Comparison of ENCODE assay signal across 18 mouse cellular contexts in genomic region chr5:134709275-134709674, GRCm38 (mm10). TPM values are rescaled to one million over a fixed set of nuclear protein-coding genes. Genes with fewer than 3 reads are reported as not detected.
DNase-seq lines count a peak whose midpoint lies in the region; ATAC-seq lines count a peak whose summit lies in the region.
"Had no signal": no experiment of that assay in that cellular context is flagged by ENCODE, and none has a peak within 500 bp of the region (broad histone marks: within the 10 kb centered on the region; RNA-seq: fewer than 3 reads in every experiment).

No protein-coding gene starts in this region.

- intact Hi-C loops in heart, postnatal 36 days (cut with DNase I), result loop anchor here (5.0 kb wide), 1 partner anchor 193 kb away; no protein-coding TSS in a partner anchor

- WGBS in heart, embryonic 16.5 days, result 35% methylated on average over 6 of the region's 6 CpGs
- 45% methylated on average over 6 of the region's 6 CpGs for WGBS in kidney, embryonic 14.5 days

- H3K27ac ChIP-seq in heart, embryonic 16.5 days (ENCODE audit: low read length), result no peak overlapping the region
- H3K27ac ChIP-seq in kidney, embryonic 14.5 days (ENCODE audit: low read depth, low read length), result no peak overlapping the region
- H3K27ac ChIP-seq: forebrain, embryonic 15.5 days; gastrocnemius, adult 2 months; heart, embryonic 13.5 days; layer of hippocampus, adult 2 months had no signal

- no peak overlapping the region for H3K9ac ChIP-seq in heart, embryonic 16.5 days (ENCODE audit: low read length)
- H3K9ac ChIP-seq in kidney, embryonic 14.5 days (ENCODE audit: low read depth, low read length), result no peak overlapping the region
- H3K9ac ChIP-seq: forebrain, embryonic 15.5 days; heart, embryonic 13.5 days had no signal

- H3K36me3 ChIP-seq in heart, embryonic 16.5 days (ENCODE audit: control insufficient read depth, insufficient read depth), result no peaks in the 10 kb centered on the region; the same call in 1 of the 2 replicates
- H3K36me3 ChIP-seq in kidney, embryonic 14.5 days (ENCODE audit: control insufficient read depth, insufficient read depth, low read length), result no peaks in the 10 kb centered on the region; the same call in 1 of the 2 replicates
- H3K36me3 ChIP-seq in megakaryocyte, embryonic 14.5 days (replicated peaks; ENCODE audit: low read length), result no peaks in the 10 kb centered on the region
- H3K36me3 ChIP-seq: forebrain, embryonic 15.5 days had no signal

- no peak overlapping the region for H3K4me3 ChIP-seq in heart, embryonic 16.5 days (ENCODE audit: low read length)
- H3K4me3 ChIP-seq in kidney, embryonic 14.5 days (ENCODE audit: low read length), result no peak overlapping the region
- peak overlapping the region; percentile 64 for H3K4me3 ChIP-seq in megakaryocyte, embryonic 14.5 days (replicated peaks)
- H3K4me3 ChIP-seq: forebrain, embryonic 15.5 days; gastrocnemius, adult 2 months; heart, embryonic 13.5 days; layer of hippocampus, adult 2 months; myocyte had no signal

- no peaks in the 10 kb centered on the region for H3K4me1 ChIP-seq in heart, embryonic 16.5 days (ENCODE audit: control insufficient read depth, insufficient read depth, low read length)
- no peaks in the 10 kb centered on the region for H3K4me1 ChIP-seq in kidney, embryonic 14.5 days (ENCODE audit: control insufficient read depth, insufficient read depth, low read length)
- H3K4me1 ChIP-seq in megakaryocyte, embryonic 14.5 days, result peaks cover 18% of the 10 kb centered on the region
- H3K4me1 ChIP-seq: forebrain, embryonic 15.5 days had no signal

- H3K9me3 ChIP-seq in heart, embryonic 16.5 days (replicated peaks; ENCODE audit: control insufficient read depth, low read length), result no peaks in the 10 kb centered on the region
- H3K9me3 ChIP-seq in kidney, embryonic 14.5 days (ENCODE audit: control insufficient read depth, low read length), result no peaks in the 10 kb centered on the region
- H3K9me3 ChIP-seq in megakaryocyte, embryonic 14.5 days, result no peaks in the 10 kb centered on the region
- H3K9me3 ChIP-seq: forebrain, embryonic 15.5 days; heart, embryonic 13.5 days had no signal

- 0 out of 2 replicates have a peak, but pooled peaks have one; percentile 38 for ATAC-seq in heart, embryonic 16.5 days (replicated peaks; ENCODE audit: extremely low read depth, insufficient read depth, low FRiP score)
- ATAC-seq in kidney, embryonic 14.5 days (ENCODE audit: low FRiP score, low TSS enrichment), result no peak
- ATAC-seq in megakaryocyte, adult 5-6 weeks (ENCODE audit: poor library complexity, severe bottlenecking), result no peak
- ATAC-seq: activated CD4-positive, CD25-positive, alpha-beta regulatory T cell, adult 4 months; forebrain, embryonic 15.5 days had no signal

- peak; percentile 29 for DNase-seq in adrenal gland, postnatal 14 days
- DNase-seq in adrenal gland, adult 18-20 months (ENCODE audit: low spot score in 2 of 2), result no peak
- no peak for DNase-seq in heart, postnatal 36 days
- peak; percentile 27 to 66 for DNase-seq in kidney, postnatal 25 days
- DNase-seq: gastrocnemius, adult 2 months; liver; lung, adult 18-20 months; thymus, adult 18-20 months had no signal

- H3K4me2 ChIP-seq in heart, embryonic 16.5 days (ENCODE audit: low read depth, low read length), result no peak overlapping the region
- H3K4me2 ChIP-seq in kidney, embryonic 14.5 days (replicated peaks; ENCODE audit: low read depth, low read length), result no peak overlapping the region
- H3K4me2 ChIP-seq: forebrain, embryonic 15.5 days; heart, embryonic 13.5 days; midbrain, embryonic 11.5 days had no signal

- no peaks in the 10 kb centered on the region for H3K27me3 ChIP-seq in heart, embryonic 16.5 days (ENCODE audit: control insufficient read depth, insufficient read depth, low read length)
- no peaks in the 10 kb centered on the region for H3K27me3 ChIP-seq in kidney, embryonic 14.5 days (ENCODE audit: control insufficient read depth, insufficient read depth, low read length)
- H3K27me3 ChIP-seq in megakaryocyte, embryonic 14.5 days (replicated peaks), result peaks cover 36% of the 10 kb centered on the region
- H3K27me3 ChIP-seq: forebrain, embryonic 15.5 days had no signal

RNA-seq across cellular contexts. Expression of gene Limk1, which starts 20.9 kb away (rescaled TPM):
- 17.9 and 23.7 TPM in 2 replicates for total RNA-seq in adrenal gland, postnatal 14 days (2021)
- 10 to 100 TPM; 20.2 to 21.9 TPM for total RNA-seq in adrenal gland, adult 18-20 months (2021)
- 4.6 and 5.1 TPM in 2 replicates for polyA plus RNA-seq in heart, embryonic 16.5 days (2015; fragmentation: Nextera tagmentation; extraction: Ambion mirVana)
- 1 to 10 TPM; 4.5 to 4.9 TPM for total RNA-seq in heart, postnatal 36 days (2021)
- polyA plus RNA-seq in kidney, embryonic 14.5 days (2014; fragmentation: Nextera tagmentation; extraction: Ambion mirVana), result 6.7 and 9.1 TPM in 2 replicates
- polyA plus RNA-seq in megakaryocyte, embryonic 14.5 days (2012; ENCODE audit: insufficient read depth, low replicate concordance), result 54.8 and 104 TPM in 2 replicates
- 9.5 and 11.8 TPM in 2 replicates for total RNA-seq in megakaryocyte, adult 5-6 weeks (2015)
- 7.5 and 8.3 TPM in 2 replicates for total RNA-seq in megakaryocyte, adult 5-6 weeks (2017)

RNA-seq across cellular contexts. Expression of gene Eln, which starts 37.8 kb away (rescaled TPM):
- total RNA-seq in adrenal gland, postnatal 14 days (2021), result 148 and 554 TPM in 2 replicates
- 10 to 100 TPM in 1 of 2 experiments, 1 to 10 TPM in 1; 9.0 to 18.1 TPM for total RNA-seq in adrenal gland, adult 18-20 months (2021)
- 285 and 435 TPM in 2 replicates for polyA plus RNA-seq in heart, embryonic 16.5 days (2015; fragmentation: Nextera tagmentation; extraction: Ambion mirVana)
- total RNA-seq in heart, postnatal 36 days (2021), result 100 to 1,000 TPM in 1 of 2 experiments, 10 to 100 TPM in 1; 67.1 to 103 TPM
- 7.7 and 9.5 TPM in 2 replicates for polyA plus RNA-seq in kidney, embryonic 14.5 days (2014; fragmentation: Nextera tagmentation; extraction: Ambion mirVana)
- 0.19 TPM in 1 of 2 replicates, not detected in the other for polyA plus RNA-seq in megakaryocyte, embryonic 14.5 days (2012; ENCODE audit: insufficient read depth, low replicate concordance)
- total RNA-seq in megakaryocyte, adult 5-6 weeks (2015), result not detected in 2 replicates
- not detected in 2 replicates for total RNA-seq in megakaryocyte, adult 5-6 weeks (2017)

Comparison
In these comparisons a context has a peak if more than half of its experiments do, and no peak if none do; other contexts are left out.
1. DNase-seq: peak in adrenal gland, postnatal 14 days (single experiment) and kidney, postnatal 25 days (2 of 2); none in adrenal gland, adult 18-20 months (0 of 2) and heart, postnatal 36 days (0 of 2).
2. RNA of gene Eln, which starts 37.8 kb away (total RNA-seq): 148 to 554 TPM in adrenal gland, postnatal 14 days, 67.1 to 103 TPM in heart, postnatal 36 days and 9.0 to 18.1 TPM in adrenal gland, adult 18-20 months; not detected in megakaryocyte, adult 5-6 weeks; every median in the first group is over 4 times any median in the second.